Mouse (Mus musculus) urinary bladder, postnatal 36 days (tissue): ENCODE data around the gene Wdr61.

ENCODE experiments used
- DNase-seq, 2 experiments: peaks; one replicate each; pipeline ENCODE4 v3.0.0; 2022; ENCODE audit warnings: low spot score in 2 of 2, mixed read lengths in 1 of 2

Gene Wdr61

DNA sequence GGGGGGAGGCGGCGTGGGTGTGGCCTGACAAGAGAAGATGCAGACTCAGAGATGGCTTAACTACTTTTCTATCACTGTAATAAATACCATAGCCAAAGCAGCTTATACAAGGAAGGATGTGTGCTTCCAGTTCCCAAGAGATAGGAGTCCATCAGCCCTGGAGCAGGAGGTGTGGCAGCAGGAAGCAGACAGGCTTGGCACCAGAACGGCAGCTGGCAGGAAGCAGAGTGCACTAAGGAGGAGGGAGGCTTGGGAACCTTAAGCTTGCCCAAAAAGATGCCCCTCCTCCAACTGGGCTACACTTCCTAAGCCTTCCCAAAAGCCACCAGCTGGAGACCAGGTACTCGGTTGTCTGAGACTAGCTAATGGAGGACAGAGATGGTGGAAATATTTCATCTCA lies 51.5 kb downstream of the Wdr61 start:
- DNase-seq: no peak

DNA sequence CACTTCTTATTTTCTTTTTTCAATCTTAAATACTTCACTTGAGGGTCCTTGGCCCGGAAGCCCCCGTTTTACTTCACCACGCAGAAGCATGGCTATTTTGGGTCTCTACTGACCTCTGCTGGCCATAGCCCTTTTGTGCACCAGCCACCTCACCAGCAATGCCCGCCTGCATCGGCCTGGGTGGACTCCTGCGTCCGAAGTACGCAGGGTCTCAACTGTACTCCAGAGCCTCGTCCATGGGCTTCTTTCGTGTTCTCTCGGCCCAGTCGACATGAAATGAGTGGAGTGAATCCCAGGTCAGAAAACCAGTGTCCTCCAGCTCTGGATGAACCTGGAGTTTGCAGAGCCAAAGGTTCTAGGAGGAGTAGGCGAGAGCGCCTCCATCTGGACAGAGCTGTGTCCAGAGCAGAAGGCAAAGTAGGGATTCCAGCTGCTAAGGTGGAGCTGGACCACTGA lies 57.8 kb downstream of the Wdr61 start:
- peak; percentile 64 to 67 for DNase-seq

- no peak for DNase-seq
Observed at GRCm38 (mm10) chr9:54673887-54674286, 60.4 kb downstream of the Wdr61 start.

- no peak for DNase-seq
Observed at GRCm38 (mm10) chr9:54671962-54672361, 62.4 kb downstream of the Wdr61 start.

DNA sequence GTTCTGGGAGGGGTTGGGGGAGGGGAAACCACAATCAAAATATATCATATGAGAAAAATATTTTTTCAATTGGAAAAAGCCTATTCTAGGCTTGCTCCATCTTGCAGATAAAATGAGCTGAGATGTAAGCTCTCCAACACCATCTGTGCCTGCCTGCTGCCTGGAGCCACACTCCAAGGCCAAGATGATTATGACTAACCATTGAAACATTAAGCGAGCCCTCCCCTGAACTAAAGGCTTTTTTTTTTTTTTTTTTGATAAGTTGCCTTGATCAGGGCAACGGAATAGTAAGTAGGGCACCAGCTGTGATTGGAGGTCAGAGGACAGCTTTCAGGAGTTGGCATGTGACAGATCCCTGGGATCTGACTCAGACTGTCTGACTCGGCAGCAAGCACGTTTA lies 65.9 kb downstream of the Wdr61 start:
- DNase-seq: no peak

DNA sequence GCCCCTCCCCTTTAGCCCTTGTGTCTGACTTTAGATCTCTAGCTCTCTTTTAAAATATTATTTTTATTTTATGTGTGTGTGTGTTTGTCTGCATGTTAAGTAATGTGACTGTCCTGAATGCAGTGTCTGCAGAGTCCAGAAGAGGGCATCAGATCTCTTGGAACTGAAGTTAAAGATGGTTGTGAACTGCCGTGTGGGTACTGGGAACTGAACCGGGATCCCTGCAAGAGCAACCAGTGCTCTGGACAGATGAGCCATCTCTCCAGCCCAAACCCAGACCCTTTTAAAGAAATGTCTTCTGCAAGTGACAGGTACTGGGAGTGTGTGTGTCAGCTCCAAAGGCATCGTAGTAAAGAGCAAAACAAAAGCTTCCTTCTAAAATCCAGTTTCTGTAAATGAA lies 68.2 kb downstream of the Wdr61 start:
- no peak for DNase-seq
